Mouse (Mus musculus) heart, embryonic 13.5 days (tissue): ENCODE measurements around the gene Angptl1. TPM values are rescaled to one million over a fixed set of nuclear protein-coding genes. Genes with fewer than 3 reads are reported as not detected.

Experiments
- polyA plus RNA-seq: library from polyadenylated mRNA; unstranded; fragments of >200 nt; fragmentation: Nextera tagmentation; extraction: Ambion mirVana; gene quantifications from 2 replicates; pipeline ENCODE4 v1.2.1, GENCODE M21; 2015

Gene Angptl1
- polyA plus RNA-seq, 1 experiment from 2014 or later, result 2.8 TPM

Other genes with a start within 250 kb of the Angptl1 start
- 4.8 and 5.1 TPM in 2 replicates for gene Tor3a, start 164.2 kb upstream of the Angptl1 start, polyA plus RNA-seq
- 20.2 and 21.4 TPM in 2 replicates for gene Fam20b, start 119.5 kb upstream of the Angptl1 start, polyA plus RNA-seq
- gene Ralgps2, start 101.1 kb downstream of the Angptl1 start, polyA plus RNA-seq, result 44.2 and 57.4 TPM in 2 replicates